Mouse (Mus musculus) limb, embryonic 14.5 days (tissue): ENCODE data around the gene Ube2j1. TPM values are rescaled to one million over a fixed set of nuclear protein-coding genes. Genes with fewer than 3 reads are reported as not detected.

Experiments
- ATAC-seq: fragments of 200-750 bp; cut with Nextera tagmentation; 2 replicates; pipeline ENCODE4 v1.8.0; 2017; ENCODE audit warnings: low read depth, moderate number of reproducible peaks, moderate TSS enrichment; ENCODE audit not compliant: low FRiP score
- DNase-seq: peaks from one replicate; pipeline ENCODE4 v3.0.0-alpha.2; 2015; ENCODE audit warnings: low spot score
- H3K27ac ChIP-seq: fragments of 300-500 bp; sonication (generic); replicated peaks from 2 replicates; pipeline ENCODE4 v1.5.1; 2014; ENCODE audit warnings: low read depth, mild to moderate bottlenecking, low read length, moderate library complexity, mixed read lengths
- H3K27me3 ChIP-seq: fragments of 300-500 bp; sonication (generic); 2 replicates; pipeline ENCODE4 v1.6.1; 2014; ENCODE audit warnings: low read length, mixed read lengths; ENCODE audit not compliant: control insufficient read depth, insufficient read depth
- H3K36me3 ChIP-seq: fragments of 300-500 bp; sonication (generic); 2 replicates; pipeline ENCODE4 v1.6.1; 2014; ENCODE audit warnings: mild to moderate bottlenecking, low read length, moderate library complexity, mixed read lengths; ENCODE audit not compliant: control insufficient read depth, insufficient read depth
- H3K4me1 ChIP-seq: fragments of 300-500 bp; sonication (generic); 2 replicates; pipeline ENCODE4 v1.6.1; 2014; ENCODE audit warnings: antibody characterized with exemption, low read length, mixed read lengths; ENCODE audit not compliant: control insufficient read depth, insufficient read depth
- H3K4me2 ChIP-seq: fragments of 300-500 bp; sonication (generic); replicated peaks from 2 replicates; pipeline ENCODE4 v1.6.1; 2014; ENCODE audit warnings: low read depth, mild to moderate bottlenecking, low read length, moderate library complexity; ENCODE audit not compliant: severe bottlenecking
- H3K4me3 ChIP-seq: fragments of 300-500 bp; sonication (generic); replicated peaks from 2 replicates; pipeline ENCODE4 v1.5.1; 2014; ENCODE audit warnings: low read length
- H3K9ac ChIP-seq: fragments of 300-500 bp; sonication (generic); 2 replicates; pipeline ENCODE4 v1.6.1; 2014; ENCODE audit warnings: mild to moderate bottlenecking, low read depth, low read length, moderate library complexity; ENCODE audit not compliant: severe bottlenecking
- H3K9me3 ChIP-seq: fragments of 300-500 bp; sonication (generic); 2 replicates; pipeline ENCODE4 v1.6.1; 2016; ENCODE audit warnings: low read length; ENCODE audit not compliant: control insufficient read depth
- POLR2A ChIP-seq: fragments of 200-500 bp; IDR thresholded peaks from 2 replicates; pipeline ENCODE4 v1.8.0; 2012; ENCODE audit warnings: inconsistent platforms, mild to moderate bottlenecking, moderate library complexity, borderline replicate concordance; ENCODE audit not compliant: insufficient read depth, insufficient read length; ENCODE audit errors: extremely low read depth
- WGBS: fragments of 180-500 bp; shearing (Covaris S2); extraction: QIAGEN DNeasy Blood & Tissue Kit; methylation state at CpG from one replicate; pipeline ENCODE4 v1.1.7; 2014; 5-methylcytosine and 5-hydroxymethylcytosine counted together
- polyA plus RNA-seq, 2 experiments: library from polyadenylated mRNA; depleted of rRNA in 1 of 2; stranded (reverse) in 1 of 2; unstranded in 1 of 2; fragments of >200 nt; fragmentation: Nextera tagmentation in 1 of 2; extraction: Ambion mirVana in 1 of 2; gene quantifications; 2 replicates each; pipeline versions ENCODE4 v1.2.1 to v1.2.3; 2012 to 2014

Gene Ube2j1
- polyA plus RNA-seq, 2 experiments: 26.6 to 38.0 TPM

GRCm38 (mm10) chr4:33006844-33007243, 24.4 kb upstream of the Ube2j1 start:
- DNase-seq (no peak), ATAC-seq (no peak)
- no peak overlapping the region for H3K4me2 ChIP-seq

GRCm38 (mm10) chr4:33007443-33008217, 23.6 kb upstream of the Ube2j1 start:
- TF ChIP-seq POLR2A: no peak
- no peaks in the 10 kb centered on the region for H3K36me3 ChIP-seq
- DNase-seq (no peak), ATAC-seq (no peak)
- no peak overlapping the region for H3K9ac ChIP-seq
- no peaks in the 10 kb centered on the region for H3K9me3 ChIP-seq
- no peak overlapping the region for H3K4me2 ChIP-seq
- no peak overlapping the region for H3K4me3 ChIP-seq
- 82% methylated on average over 9 of the region's 9 CpGs for WGBS
- H3K4me1 ChIP-seq: no peaks in the 10 kb centered on the region
- no peak overlapping the region for H3K27ac ChIP-seq
- H3K27me3 ChIP-seq: no peaks in the 10 kb centered on the region

More at GRCm38 (mm10) chr4:33006844-33007243, 24.4 kb upstream of the Ube2j1 start:
- 87% methylated on average over 11 of the region's 11 CpGs for whole genome bisulfite sequencing
- Histone ChIP-seq H3K27ac (no peak overlapping the region), H3K9me3 (no peaks in the 10 kb centered on the region), H3K36me3 (no peaks in the 10 kb centered on the region), H3K27me3 (no peaks in the 10 kb centered on the region), H3K9ac (no peak overlapping the region), H3K4me1 (no peaks in the 10 kb centered on the region), H3K4me3 (no peak overlapping the region)
- no peak for TF ChIP-seq POLR2A

- Histone ChIP-seq H3K9me3 (no peaks in the 10 kb centered on the region), H3K4me1 (no peaks in the 10 kb centered on the region), H3K27ac (no peak overlapping the region), H3K9ac (no peak overlapping the region), H3K4me3 (no peak overlapping the region), H3K4me2 (no peak overlapping the region), H3K27me3 (no peaks in the 10 kb centered on the region), H3K36me3 (peaks cover 5% of the 10 kb centered on the region)
- 89% methylated on average over 1 of the region's 1 CpGs for WGBS
- ATAC-seq (no peak), DNase-seq (no peak)
- no peak for TF ChIP-seq POLR2A
These were observed 21.1 kb upstream of the Ube2j1 start for GRCm38 (mm10) chr4:33010078-33010477.

DNA sequence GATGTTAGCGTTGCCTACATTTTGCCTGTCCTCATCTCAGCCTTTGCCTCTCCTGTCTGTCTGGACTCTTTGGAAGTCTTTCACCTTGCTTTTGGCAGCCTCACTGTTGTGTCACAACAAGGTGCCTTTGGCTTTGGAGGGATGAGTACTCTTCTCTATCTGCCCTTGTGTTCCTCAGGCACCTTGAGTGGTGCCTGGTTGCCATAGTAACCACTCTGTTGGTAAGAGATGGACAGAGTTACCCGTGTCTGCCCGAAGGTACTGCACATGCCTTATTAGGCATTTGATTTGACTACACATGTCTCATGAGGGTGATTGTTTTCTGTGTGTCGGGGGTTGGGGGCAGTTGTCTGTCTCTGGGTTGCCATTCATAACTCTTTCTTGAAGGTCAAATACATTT, 18.7 kb upstream of the Ube2j1 start:
- Histone ChIP-seq H3K4me2 (no peak overlapping the region), H3K27me3 (no peaks in the 10 kb centered on the region), H3K9me3 (no peaks in the 10 kb centered on the region), H3K4me3 (no peak overlapping the region), H3K4me1 (no peaks in the 10 kb centered on the region), H3K9ac (no peak overlapping the region), H3K36me3 (peaks cover 5% of the 10 kb centered on the region), H3K27ac (no peak overlapping the region)
- DNase-seq (no peak), ATAC-seq (no peak)
- TF ChIP-seq POLR2A: no peak
- WGBS: 82% methylated on average over 4 of the region's 4 CpGs

- peak; percentile 73; the same call in 1 of the 2 replicates for ATAC-seq
- H3K27ac ChIP-seq: no peak overlapping the region
- H3K4me2 ChIP-seq: no peak overlapping the region
- no peaks in the 10 kb centered on the region for H3K27me3 ChIP-seq
- TF ChIP-seq POLR2A: no peak
- H3K4me3 ChIP-seq: no peak overlapping the region
- no peaks in the 10 kb centered on the region for H3K4me1 ChIP-seq
- H3K36me3 ChIP-seq: peaks cover 3% of the 10 kb centered on the region
- H3K9me3 ChIP-seq: no peaks in the 10 kb centered on the region
- DNase-seq: peak; percentile 92
- no peak overlapping the region for H3K9ac ChIP-seq
- 45% methylated on average over 9 of the region's 9 CpGs for WGBS
These were observed 12.7 kb upstream of the Ube2j1 start for GRCm38 (mm10) chr4:33018361-33018999.
